Mouse (Mus musculus) left cerebral cortex, postnatal 4 days (tissue): ENCODE results near the gene Tmem178. TPM values are rescaled to one million over a fixed set of nuclear protein-coding genes. Genes with fewer than 3 reads are reported as not detected.

Experiments used
- DNase-seq: peaks from one replicate; pipeline ENCODE4 v3.0.0-alpha.2; 2022
- intact Hi-C: fragments of 180-260 bp; cut with DNase I; formaldehyde crosslinking; loops from one replicate; pipeline ENCODE4 v1.15.1; 2025
- total RNA-seq, 2 experiments: library from RNA; stranded (reverse); gene quantifications; 2 replicates each; pipeline ENCODE4 v1.2.3; 2021

Tmem178 gene
- 10 to 100 TPM; 37.9 to 41.7 TPM for total RNA-seq

DNA sequence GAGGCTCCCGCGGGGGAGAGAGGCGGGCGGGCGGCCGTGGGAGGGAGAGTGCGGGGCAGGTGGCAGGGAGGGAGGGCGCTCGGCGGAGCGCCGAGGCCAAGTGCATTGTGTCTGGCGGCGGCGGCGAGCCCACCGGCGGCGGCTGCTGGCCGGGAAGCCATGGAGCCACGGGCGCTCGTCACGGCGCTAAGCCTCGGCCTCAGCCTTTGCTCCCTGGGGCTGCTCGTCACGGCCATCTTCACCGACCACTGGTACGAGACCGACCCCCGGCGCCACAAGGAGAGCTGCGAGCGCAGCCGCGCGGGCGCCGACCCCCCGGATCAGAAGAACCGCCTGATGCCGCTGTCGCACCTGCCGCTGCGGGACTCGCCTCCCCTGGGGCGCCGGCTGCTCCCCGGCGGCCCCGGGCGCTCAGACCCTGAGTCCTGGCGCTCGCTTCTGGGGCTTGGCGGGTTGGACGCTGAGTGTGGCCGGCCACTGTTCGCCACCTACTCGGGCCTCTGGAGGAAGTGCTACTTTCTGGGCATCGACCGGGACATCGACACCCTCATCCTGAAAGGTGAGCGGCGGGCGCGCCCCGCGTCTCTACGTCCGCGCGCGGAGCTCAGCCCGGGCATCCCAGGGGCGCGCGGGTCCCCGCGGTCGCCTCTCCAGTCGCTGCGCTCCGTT lies at the start of gene Tmem178:
Gene Tmem178, plus strand, starts transcription at position 103 of the 669 bp plus-strand sequence.
- intact Hi-C loops: no loop called here

GRCm38 (mm10) chr17:80896481-80896880 lies 48.0 kb upstream of the Tmem178 start:
- DNase-seq: no peak
- intact Hi-C loops: no loop called here

More for the DNA sequence above, at the start of gene Tmem178:
- DNase-seq: no peak

- DNase-seq: no peak
- intact Hi-C loops: no loop called here
These were observed 46.6 kb upstream of the Tmem178 start for GRCm38 (mm10) chr17:80897709-80898440.

- DNase-seq: peak; percentile 39
- intact Hi-C loops: no loop called here
These were observed 44.8 kb upstream of the Tmem178 start for GRCm38 (mm10) chr17:80899513-80900199.

- intact Hi-C loops: no loop called here
- DNase-seq: no peak
These were observed 44.3 kb upstream of the Tmem178 start for GRCm38 (mm10) chr17:80900200-80900520.

DNA sequence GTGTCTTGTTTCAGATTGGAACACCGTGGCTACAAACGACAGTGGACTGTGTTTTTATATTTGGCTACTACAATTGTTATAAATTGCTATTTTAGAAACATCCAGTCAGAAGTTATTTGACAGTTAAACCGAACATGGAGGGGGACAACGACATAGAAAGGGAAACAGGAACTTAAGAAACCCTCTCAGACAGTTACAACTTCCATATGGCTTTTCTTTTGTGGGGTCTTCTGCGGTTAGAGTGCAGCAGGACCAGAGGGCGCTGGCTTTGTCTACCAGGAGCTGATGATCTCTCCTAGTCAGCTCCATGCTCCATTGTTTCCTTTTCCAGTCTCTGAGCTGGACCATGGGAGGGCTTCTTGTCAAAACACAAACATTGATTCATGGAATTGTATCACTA lies 42.5 kb upstream of the Tmem178 start:
- intact Hi-C loops: no loop called here
- no peak for DNase-seq

DNA sequence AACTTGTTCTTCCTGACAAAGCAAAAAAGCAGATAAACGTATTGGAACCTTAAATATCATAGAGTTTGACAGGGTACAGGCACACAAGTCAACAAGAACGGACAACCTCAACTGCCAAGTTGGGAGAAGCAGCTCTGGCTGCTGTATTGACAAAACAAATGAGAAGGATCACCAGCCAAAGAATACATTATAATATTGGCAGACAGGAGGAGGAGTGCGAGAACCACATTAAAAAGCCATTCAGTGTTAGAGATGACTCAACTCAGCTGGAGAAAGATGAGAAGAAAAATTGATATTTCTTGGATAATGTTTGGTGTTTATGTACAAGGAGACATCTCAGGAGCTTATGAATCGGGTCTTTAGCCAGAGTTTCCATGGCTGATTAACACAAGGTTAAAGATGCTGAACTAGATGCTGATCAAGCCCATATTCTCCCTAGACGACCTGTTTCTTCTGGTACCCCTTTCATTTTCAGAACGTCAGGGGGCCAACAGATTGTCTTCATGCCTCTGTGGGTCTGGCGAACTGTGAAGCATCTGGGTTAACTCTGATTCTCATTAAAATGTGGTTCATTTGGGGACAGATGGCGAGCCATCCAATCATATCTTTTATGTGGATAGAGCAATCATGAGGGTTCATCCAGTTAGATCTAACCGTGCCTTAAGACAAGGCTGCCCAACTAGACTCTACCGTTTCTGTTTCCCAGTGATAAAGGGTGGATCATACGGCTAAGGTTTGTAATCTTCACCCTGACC lies 41.1 kb upstream of the Tmem178 start:
- peak; percentile 62 for DNase-seq
- intact Hi-C loops: no loop called here

GRCm38 (mm10) chr17:80904061-80904460 lies 40.4 kb upstream of the Tmem178 start:
- DNase-seq: peak; percentile 55
- intact Hi-C loops: no loop called here

DNA sequence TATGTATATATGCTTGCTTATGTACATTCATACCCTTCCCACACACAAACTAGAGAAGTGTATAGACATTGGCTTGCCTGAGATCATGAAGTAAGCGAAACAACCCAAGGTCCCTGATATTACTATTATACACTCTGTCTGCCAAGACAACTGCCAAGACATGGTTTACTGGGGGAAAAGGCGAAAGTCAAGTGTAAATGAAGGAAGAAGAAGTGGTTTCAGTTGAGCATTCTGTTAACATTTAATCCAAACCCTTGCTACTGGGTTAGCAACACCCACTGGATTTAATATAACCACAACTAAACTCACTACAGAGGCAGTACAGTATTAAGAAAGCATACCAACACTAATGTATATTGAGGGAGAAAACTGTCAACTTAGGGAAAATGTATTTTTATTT lies 28.8 kb upstream of the Tmem178 start:
- intact Hi-C loops: no loop called here

DNA sequence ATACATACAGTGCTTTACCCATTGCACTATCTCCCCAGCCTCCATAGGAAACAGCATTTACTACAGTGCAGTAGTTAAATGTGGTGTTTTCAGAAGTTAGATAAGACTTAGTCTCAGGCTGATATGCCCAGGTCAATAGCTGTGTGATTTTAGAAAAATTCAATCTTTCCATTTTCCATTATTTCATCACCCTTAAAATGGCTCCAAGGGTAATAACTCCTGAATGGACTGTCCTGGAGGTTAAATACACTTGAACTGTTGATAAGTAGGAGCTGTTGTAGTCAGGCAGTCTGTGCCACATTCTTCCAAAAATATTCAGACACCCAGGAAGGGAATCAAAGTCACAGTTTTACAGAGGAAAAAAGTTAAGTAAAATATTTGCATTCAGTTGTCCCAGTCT lies 25.2 kb upstream of the Tmem178 start:
- DNase-seq: no peak

More for the DNA sequence above, 28.8 kb upstream of the Tmem178 start:
- DNase-seq: no peak

GRCm38 (mm10) chr17:80921286-80922134 lies 22.9 kb upstream of the Tmem178 start:
- peak; percentile 88 for DNase-seq
- intact Hi-C loops: no loop called here

More for the DNA sequence above, 25.2 kb upstream of the Tmem178 start:
- intact Hi-C loops: no loop called here

GRCm38 (mm10) chr17:80925554-80925953 lies 18.9 kb upstream of the Tmem178 start:
- no peak for DNase-seq
- intact Hi-C loops: no loop called here

- intact Hi-C loops: no loop called here
- no peak for DNase-seq
These were observed 17.3 kb upstream of the Tmem178 start for GRCm38 (mm10) chr17:80927151-80927550.

GRCm38 (mm10) chr17:80932716-80933115 lies 11.7 kb upstream of the Tmem178 start:
- intact Hi-C loops: no loop called here
- no peak for DNase-seq

- intact Hi-C loops: no loop called here
- no peak for DNase-seq
These were observed 10.9 kb upstream of the Tmem178 start for GRCm38 (mm10) chr17:80933401-80934029.

GRCm38 (mm10) chr17:80935807-80936519 lies 8.5 kb upstream of the Tmem178 start:
- intact Hi-C loops: no loop called here

DNA sequence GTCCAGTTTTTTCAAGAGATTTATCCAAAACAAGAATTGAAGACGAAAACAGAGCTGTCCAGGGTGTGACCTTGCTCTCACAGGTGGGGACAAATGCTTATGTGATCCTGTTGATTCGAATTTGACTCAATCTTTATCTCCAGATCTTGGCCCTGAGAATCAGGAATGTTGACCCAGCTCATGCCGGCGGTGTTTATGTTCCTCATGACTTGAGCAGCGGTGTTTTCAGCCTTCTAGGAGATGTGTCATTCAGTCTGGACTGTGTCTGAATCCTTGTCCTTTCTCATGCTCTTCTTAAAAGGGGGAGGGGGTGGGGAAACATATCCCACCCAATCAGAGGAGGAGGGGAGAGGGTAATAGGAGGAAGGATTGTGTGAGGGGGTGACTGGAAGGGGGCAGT lies 7.9 kb upstream of the Tmem178 start:
- intact Hi-C loops: no loop called here
- no peak for DNase-seq

More at GRCm38 (mm10) chr17:80935807-80936519, 8.5 kb upstream of the Tmem178 start:
- DNase-seq: peak; percentile 79

DNA sequence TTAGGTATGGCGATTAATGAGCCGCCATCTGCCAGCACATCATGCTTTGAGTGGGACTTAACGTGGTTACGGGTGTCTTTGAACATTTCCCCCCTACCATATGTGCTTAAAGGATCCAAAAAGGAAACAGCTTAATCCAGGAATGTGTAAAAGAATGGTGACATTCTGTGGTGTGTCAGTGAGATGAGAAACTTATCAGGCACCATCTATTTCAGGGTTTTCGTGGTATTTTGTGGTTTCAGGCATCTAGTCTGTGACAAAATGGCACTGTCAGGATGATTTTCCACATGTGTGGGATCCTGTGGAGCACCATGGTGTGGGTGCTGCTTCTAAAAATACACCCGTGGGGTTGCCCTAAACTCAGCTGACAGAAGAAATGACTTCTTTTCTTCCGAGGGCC lies 4.6 kb upstream of the Tmem178 start:
- intact Hi-C loops: no loop called here
- DNase-seq: no peak

GRCm38 (mm10) chr17:80941857-80942256 lies 2.6 kb upstream of the Tmem178 start:
- intact Hi-C loops: no loop called here
- no peak for DNase-seq
